ENCODE assay signal across 35 mouse cellular contexts in genomic region chr2:35309906-35310493, GRCm38 (mm10). TPM values are rescaled to one million over a fixed set of nuclear protein-coding genes. Genes with fewer than 3 reads are reported as not detected.
DNase-seq lines count a peak whose midpoint lies in the region; ATAC-seq and TF ChIP-seq lines count a peak whose summit lies in the region.
"Had no signal": no experiment of that assay in that cellular context is flagged by ENCODE, and none has a peak within 500 bp of the region (broad histone marks: within the 10 kb centered on the region; RNA-seq: fewer than 3 reads in every experiment).

No protein-coding gene starts in this region.

- no peak overlapping the region for H3K9ac ChIP-seq in liver, embryonic 13.5 days
- H3K9ac ChIP-seq in liver, embryonic 11.5 days (ENCODE audit: low read depth, low read length): no peak overlapping the region
- no peak overlapping the region for H3K9ac ChIP-seq in CH12.LX (ENCODE audit: insufficient read depth, low read depth)
- no peak overlapping the region for H3K9ac ChIP-seq in stomach, postnatal 0 days (ENCODE audit: low read length)
- H3K9ac ChIP-seq: embryonic facial prominence, embryonic 13.5 days; forebrain, postnatal 0 days; heart, embryonic 12.5 days; heart, embryonic 15.5 days; hindbrain, embryonic 13.5 days had no signal

- TF ChIP-seq RAD21 in CH12.LX (IDR thresholded peaks at IDR 0.05; ENCODE audit: low read depth, low read length): no peak

- H3K9me3 ChIP-seq in liver, embryonic 13.5 days (replicated peaks): no peaks in the 10 kb centered on the region
- no peaks in the 10 kb centered on the region for H3K9me3 ChIP-seq in liver, embryonic 11.5 days (ENCODE audit: control insufficient read depth, low read length)
- H3K9me3 ChIP-seq in CH12.LX (replicated peaks; ENCODE audit: low read length): no peaks in the 10 kb centered on the region
- H3K9me3 ChIP-seq in stomach, postnatal 0 days (ENCODE audit: control insufficient read depth, low read length): no peaks in the 10 kb centered on the region
- H3K9me3 ChIP-seq: embryonic facial prominence, embryonic 13.5 days; heart, embryonic 12.5 days; heart, embryonic 15.5 days; hindbrain, embryonic 10.5 days had no signal

- no peak overlapping the region for H3K27ac ChIP-seq in liver, embryonic 13.5 days
- H3K27ac ChIP-seq in liver, embryonic 11.5 days (ENCODE audit: low read depth, low read length): no peak overlapping the region
- no peak overlapping the region for H3K27ac ChIP-seq in CH12.LX (ENCODE audit: insufficient read depth, low read depth)
- H3K27ac ChIP-seq in stomach, postnatal 0 days (replicated peaks): peak overlapping the region; percentile 1; the same call in 1 of the 2 replicates
- H3K27ac ChIP-seq: embryonic facial prominence, embryonic 13.5 days; gastrocnemius, adult 2 months; heart, embryonic 15.5 days; hindbrain, embryonic 10.5 days; hindbrain, embryonic 13.5 days had no signal

- TF ChIP-seq POLR2A in CH12.LX (IDR thresholded peaks at IDR 0.05; ENCODE audit: low read depth, low read length): no peak

- dilution Hi-C loops in CH12.LX (cut with MboI; ENCODE audit: extremely low pct_ligation_motif_present, extremely low pct_unique_long_range_greater_than_20kb, low sequenced_read_pairs): no loop called here

- H3K79me2 ChIP-seq in CH12.LX (replicated peaks; ENCODE audit: control insufficient read depth, extremely low read depth, insufficient read depth, poor library complexity, severe bottlenecking): no peaks in the 10 kb centered on the region

- no peak overlapping the region for H3K4me2 ChIP-seq in liver, embryonic 13.5 days
- no peak overlapping the region for H3K4me2 ChIP-seq in liver, embryonic 11.5 days
- H3K4me2 ChIP-seq in CH12.LX (ENCODE audit: insufficient read depth, low read depth, poor library complexity, severe bottlenecking): no peak overlapping the region
- H3K4me2 ChIP-seq in stomach, postnatal 0 days (replicated peaks; ENCODE audit: low read depth): no peak overlapping the region
- H3K4me2 ChIP-seq: embryonic facial prominence, embryonic 13.5 days; heart, embryonic 12.5 days; heart, embryonic 15.5 days; hindbrain, embryonic 13.5 days had no signal

- no peak for TF ChIP-seq CTCF in CH12.LX (conservative IDR thresholded peaks at IDR 0.05 in 1 of 2, IDR thresholded peaks at IDR 0.05 in 1 of 2; ENCODE audit: low read depth in 2 of 2, low read length in 2 of 2)
- TF ChIP-seq CTCF in stomach, postnatal 0 days (IDR thresholded peaks at IDR 0.05; ENCODE audit: low read depth): no peak

- 0 out of 2 replicates have a peak, but pooled peaks have one; percentile 41 for TF ChIP-seq EP300 in CH12.LX (IDR thresholded peaks at IDR 0.05; ENCODE audit: low read length)
- no peak for TF ChIP-seq EP300 in stomach, postnatal 0 days (optimal IDR thresholded peaks at IDR 0.05)

- DNase-seq in liver, embryonic 13.5 days: no peak
- DNase-seq in liver, embryonic 11.5 days (ENCODE audit: low spot score): no peak
- DNase-seq in CH12.LX (ENCODE audit: extremely low read depth): peak; percentile 15
- DNase-seq in large intestine, adult 2 months (ENCODE audit: low read depth, low spot score): peak; percentile 70
- DNase-seq in stomach, postnatal 0 days (ENCODE audit: low spot score): peak; percentile 27
- DNase-seq in retina, embryonic 14.5 days (ENCODE audit: low spot score): no peak
- DNase-seq: adrenal gland, adult 2 months; adrenal gland, postnatal 14 days; cerebellum, adult 11 months; cerebellum, adult 2 months; cerebellum, adult 9-11 months; cerebellum, postnatal 25 days; forebrain, postnatal 0 days; gastrocnemius, adult 2 months; gastrocnemius, postnatal 14 days; heart, adult 11 months; heart, postnatal 10 days; heart, postnatal 36 days had no signal

- 0 out of 2 replicates have a peak, but pooled peaks have one; percentile 34 for ATAC-seq in liver, embryonic 13.5 days (ENCODE audit: low read depth)
- ATAC-seq in liver, embryonic 11.5 days (replicated peaks; ENCODE audit: low FRiP score): no peak
- peak; percentile 73 for ATAC-seq in stomach, postnatal 0 days (ENCODE audit: low FRiP score, low TSS enrichment)
- no peak for ATAC-seq in erythroblast, adult 5-6 weeks (replicated peaks; ENCODE audit: low FRiP score, poor library complexity, severe bottlenecking)
- ATAC-seq: CD4-positive, CD25-positive, alpha-beta regulatory T cell, adult 4 months; forebrain, embryonic 14.5 days; forebrain, postnatal 0 days; hindbrain, embryonic 16.5 days; inflammation-experienced regulatory T-cells, adult 6 months had no signal

- H3K36me3 ChIP-seq in liver, embryonic 13.5 days: peaks cover 36% of the 10 kb centered on the region
- no peaks in the 10 kb centered on the region; the same call in 1 of the 2 replicates for H3K36me3 ChIP-seq in liver, embryonic 11.5 days (ENCODE audit: control insufficient read depth, insufficient read depth, low read length)
- H3K36me3 ChIP-seq in CH12.LX (replicated peaks in 1 of 2; ENCODE audit: control insufficient read depth in 1 of 2, insufficient read depth in 1 of 2, low read length in 1 of 2): peaks cover 3 to 15% of the 10 kb centered on the region in 2 experiments
- peaks cover 6% of the 10 kb centered on the region; the same call in 1 of the 2 replicates for H3K36me3 ChIP-seq in stomach, postnatal 0 days (ENCODE audit: control insufficient read depth, insufficient read depth, low read length)
- H3K36me3 ChIP-seq: hindbrain, embryonic 10.5 days; hindbrain, embryonic 13.5 days had no signal

- 67% methylated on average over 4 of the region's 4 CpGs for WGBS in liver, embryonic 13.5 days (ENCODE audit: insufficient replicate concordance)
- 81% methylated on average over 4 of the region's 4 CpGs for WGBS in liver, embryonic 11.5 days
- WGBS in large intestine, adult 2 months: 46% methylated on average over 4 of the region's 4 CpGs
- WGBS in stomach, postnatal 0 days: 61% methylated on average over 4 of the region's 4 CpGs

- H3K27me3 ChIP-seq in liver, embryonic 13.5 days: no peaks in the 10 kb centered on the region
- no peaks in the 10 kb centered on the region for H3K27me3 ChIP-seq in liver, embryonic 11.5 days (replicated peaks; ENCODE audit: control insufficient read depth, insufficient read depth, low read length)
- no peaks in the 10 kb centered on the region for H3K27me3 ChIP-seq in CH12.LX (replicated peaks)
- H3K27me3 ChIP-seq in stomach, postnatal 0 days (ENCODE audit: control insufficient read depth, insufficient read depth, low read length): no peaks in the 10 kb centered on the region
- H3K27me3 ChIP-seq: embryonic facial prominence, embryonic 13.5 days; heart, embryonic 12.5 days; heart, embryonic 15.5 days; hindbrain, embryonic 13.5 days had no signal

- H3K4me3 ChIP-seq in liver, embryonic 13.5 days (replicated peaks): no peak overlapping the region
- no peak overlapping the region for H3K4me3 ChIP-seq in liver, embryonic 11.5 days (ENCODE audit: low read depth, low read length)
- H3K4me3 ChIP-seq in CH12.LX (replicated peaks in 1 of 3; ENCODE audit: low read depth in 2 of 3, low read length in 2 of 3, poor library complexity in 1 of 3): no peak overlapping the region
- H3K4me3 ChIP-seq in stomach, postnatal 0 days (ENCODE audit: low read depth, low read length): no peak overlapping the region
- H3K4me3 ChIP-seq: embryonic facial prominence, embryonic 13.5 days; gastrocnemius, adult 2 months; heart, embryonic 12.5 days; heart, embryonic 15.5 days; hindbrain, embryonic 10.5 days; hindbrain, embryonic 13.5 days had no signal

- in situ Hi-C loops in CH12.LX (cut with MboI; ENCODE audit: low pct_ligation_motif_present, low pct_unique_long_range_greater_than_20kb, low sequenced_read_pairs): no loop called here

- peaks cover 14% of the 10 kb centered on the region for H3K4me1 ChIP-seq in liver, embryonic 13.5 days (replicated peaks)
- H3K4me1 ChIP-seq in liver, embryonic 11.5 days (replicated peaks; ENCODE audit: control insufficient read depth, insufficient read depth, low read length): peaks cover 2% of the 10 kb centered on the region; the same call in 1 of the 2 replicates
- peaks cover 3 to 18% of the 10 kb centered on the region in 2 experiments; a peak in 3 of 4 replicates for H3K4me1 ChIP-seq in CH12.LX (ENCODE audit: control insufficient read depth in 1 of 2, insufficient read depth in 2 of 2)
- H3K4me1 ChIP-seq in stomach, postnatal 0 days (replicated peaks; ENCODE audit: control insufficient read depth, insufficient read depth): no peaks in the 10 kb centered on the region
- H3K4me1 ChIP-seq: embryonic facial prominence, embryonic 13.5 days; heart, embryonic 12.5 days; heart, embryonic 15.5 days; hindbrain, embryonic 13.5 days had no signal

RNA-seq across cellular contexts. Expression of gene Stom, which starts 26.8 kb away (rescaled TPM):
- 128 and 160 TPM in 2 replicates for polyA plus RNA-seq in liver, embryonic 13.5 days (2015; fragmentation: Nextera tagmentation; extraction: Ambion mirVana)
- polyA plus RNA-seq in liver, embryonic 11.5 days (2014; fragmentation: Nextera tagmentation; extraction: Ambion mirVana): 87.7 and 97.0 TPM in 2 replicates
- total RNA-seq in CH12.LX (2012; rRNA removed) (3.3 and 6.3 TPM in 2 replicates), CH12.LX (2014; rRNA removed) (4.9 and 5.8 TPM in 2 replicates)
- 4.3 and 4.5 TPM in 2 replicates for polyA plus RNA-seq in CH12.LX (2012; ENCODE audit: insufficient read length, low read depth)
- 104 and 161 TPM in 2 replicates for polyA plus RNA-seq in large intestine, adult 2 months (2012; rRNA removed)
- 53.5 and 56.9 TPM in 2 replicates for polyA plus RNA-seq in stomach, postnatal 0 days (2015; fragmentation: Nextera tagmentation; extraction: Ambion mirVana)
- total RNA-seq in erythroblast, adult 5-6 weeks (2015; ENCODE audit: low replicate concordance): 374 and 432 TPM in 2 replicates
- total RNA-seq in erythroblast, adult 5-6 weeks (2017; ENCODE audit: low replicate concordance): 642 and 716 TPM in 2 replicates

RNA-seq across cellular contexts. Expression of gene Gsn, which starts 53.8 kb away (rescaled TPM):
- 77.4 and 92.5 TPM in 2 replicates for polyA plus RNA-seq in liver, embryonic 13.5 days (2015; fragmentation: Nextera tagmentation; extraction: Ambion mirVana)
- 76.4 and 85.4 TPM in 2 replicates for polyA plus RNA-seq in liver, embryonic 11.5 days (2014; fragmentation: Nextera tagmentation; extraction: Ambion mirVana)
- total RNA-seq in CH12.LX (2012; rRNA removed) (41.0 and 54.2 TPM in 2 replicates), CH12.LX (2014; rRNA removed) (37.5 and 42.9 TPM in 2 replicates)
- 22.6 and 24.2 TPM in 2 replicates for polyA plus RNA-seq in CH12.LX (2012; ENCODE audit: insufficient read length, low read depth)
- polyA plus RNA-seq in large intestine, adult 2 months (2012; rRNA removed): 304 and 320 TPM in 2 replicates
- polyA plus RNA-seq in stomach, postnatal 0 days (2015; fragmentation: Nextera tagmentation; extraction: Ambion mirVana): 398 and 433 TPM in 2 replicates
- total RNA-seq in erythroblast, adult 5-6 weeks (2015; ENCODE audit: low replicate concordance): 15.0 and 16.7 TPM in 2 replicates
- 19.7 and 23.1 TPM in 2 replicates for total RNA-seq in erythroblast, adult 5-6 weeks (2017; ENCODE audit: low replicate concordance)

RNA-seq across cellular contexts. Expression of gene 4930568D16Rik, which starts 57.5 kb away (rescaled TPM):
- not detected in 2 replicates for polyA plus RNA-seq in liver, embryonic 13.5 days (2015; fragmentation: Nextera tagmentation; extraction: Ambion mirVana)
- not detected in 2 replicates for polyA plus RNA-seq in liver, embryonic 11.5 days (2014; fragmentation: Nextera tagmentation; extraction: Ambion mirVana)
- total RNA-seq in CH12.LX (2012; rRNA removed) (not detected in 2 replicates), CH12.LX (2014; rRNA removed) (not detected in 2 replicates)
- not detected in 2 replicates for polyA plus RNA-seq in CH12.LX (2012; ENCODE audit: insufficient read length, low read depth)
- polyA plus RNA-seq in large intestine, adult 2 months (2012; rRNA removed): not detected in 2 replicates
- polyA plus RNA-seq in stomach, postnatal 0 days (2015; fragmentation: Nextera tagmentation; extraction: Ambion mirVana): not detected in 2 replicates
- total RNA-seq in erythroblast, adult 5-6 weeks (2015; ENCODE audit: low replicate concordance): not detected in 2 replicates
- not detected in 2 replicates for total RNA-seq in erythroblast, adult 5-6 weeks (2017; ENCODE audit: low replicate concordance)
- total RNA-seq: adrenal gland, adult 2 months; adrenal gland, postnatal 14 days; adrenal gland, postnatal 4 days; common myeloid progenitor, adult 5-6 weeks; ES-E14; forebrain, postnatal 0 days; gastrocnemius, adult 2 months; gastrocnemius, postnatal 14 days; gastrocnemius, postnatal 4 days; heart, postnatal 10 days; heart, postnatal 36 days had no signal
- polyA plus RNA-seq: adrenal gland, adult 2 months; C2C12; CD4-positive, CD25-positive, alpha-beta regulatory T cell, adult 4 months; cerebellum, adult 2 months; embryonic facial prominence, embryonic 13.5 days; forebrain, embryonic 11.5 days; forebrain, embryonic 14.5 days; forebrain, postnatal 0 days; frontal cortex, adult 2 months; heart, embryonic 12.5 days; heart, embryonic 15.5 days; hindbrain, embryonic 10.5 days; hindbrain, embryonic 13.5 days; hindbrain, embryonic 16.5 days; inflammation-experienced regulatory T-cells, adult 6 months had no signal

Comparison
In these comparisons a context has a peak if more than half of its experiments do, and no peak if none do; other contexts are left out.
1. ATAC-seq: peak in liver, embryonic 13.5 days (single experiment) and stomach, postnatal 0 days (single experiment); none in liver, embryonic 11.5 days (single experiment) and erythroblast, adult 5-6 weeks (single experiment).
2. DNase-seq: peak in CH12.LX (single experiment), large intestine, adult 2 months (single experiment) and stomach, postnatal 0 days (single experiment); none in liver, embryonic 13.5 days (single experiment), liver, embryonic 11.5 days (single experiment) and retina, embryonic 14.5 days (single experiment).